Mouse (Mus musculus): ENCODE measurements around the gene 2310007B03Rik. TPM values are rescaled to one million over a fixed set of nuclear protein-coding genes. Genes with fewer than 3 reads are reported as not detected.

Gene 2310007B03Rik
- polyA plus RNA-seq, 1 experiment from 2014 or later, result 21.8 TPM

GRCm38 (mm10) chr1:93101571-93102061, 59.1 kb downstream of the 2310007B03Rik start, which contains the start of gene Kif1a:
Gene Kif1a, minus strand, starts transcription at chr1:93101951.
- H3K9ac ChIP-seq, result peak within 1 kb of the TSS; percentile 35; the same call in 1 of the 2 replicates
- peaks cover 37% of the 10 kb centered on the region for H3K27me3 ChIP-seq
- no peaks in the 10 kb centered on the region for H3K36me3 ChIP-seq
- no peaks in the 10 kb centered on the region for H3K9me3 ChIP-seq (replicated peaks)
- ATAC-seq (ENCODE audit: insufficient number of reproducible peaks, low FRiP score, low TSS enrichment, low read depth), result peak; percentile 65
- WGBS, result under 1% methylated on average over 39 of the region's 39 CpGs
- peak within 1 kb of the TSS; percentile 55 for H3K4me3 ChIP-seq (replicated peaks)
- peaks cover 22% of the 10 kb centered on the region for H3K4me1 ChIP-seq
- peak within 1 kb of the TSS; percentile 98 for H3K4me2 ChIP-seq (replicated peaks)
- no peak within 1 kb of the TSS for H3K27ac ChIP-seq (replicated peaks)

Other genes starting within 250 kb of the 2310007B03Rik start
- 34.5 and 36.5 TPM in 2 replicates for gene Capn10, start 226.6 kb downstream of the 2310007B03Rik start, polyA plus RNA-seq (2015; fragmentation: Nextera tagmentation; extraction: Ambion mirVana)
- 1.2 and 2.1 TPM in 2 replicates for gene Gpr35, start 210.1 kb downstream of the 2310007B03Rik start, polyA plus RNA-seq (2015; fragmentation: Nextera tagmentation; extraction: Ambion mirVana)
- gene Aqp12, start 154.6 kb downstream of the 2310007B03Rik start, polyA plus RNA-seq (2015; fragmentation: Nextera tagmentation; extraction: Ambion mirVana), result not detected in 2 replicates
- 26.8 and 32.7 TPM in 2 replicates for gene Kif1a, start 59.0 kb downstream of the 2310007B03Rik start, polyA plus RNA-seq (2015; fragmentation: Nextera tagmentation; extraction: Ambion mirVana)
- 0.11 TPM in 1 of 2 replicates, not detected in the other for gene Agxt, start 25.7 kb downstream of the 2310007B03Rik start, polyA plus RNA-seq (2015; fragmentation: Nextera tagmentation; extraction: Ambion mirVana)
- gene Crocc2, start 7.8 kb upstream of the 2310007B03Rik start, polyA plus RNA-seq (2015; fragmentation: Nextera tagmentation; extraction: Ambion mirVana), result 2.8 and 5.8 TPM in 2 replicates
- gene Sned1, start 74.9 kb upstream of the 2310007B03Rik start, polyA plus RNA-seq (2015; fragmentation: Nextera tagmentation; extraction: Ambion mirVana), result 14.4 and 16.0 TPM in 2 replicates
- gene Mterf4, start 145.0 kb upstream of the 2310007B03Rik start, polyA plus RNA-seq (2015; fragmentation: Nextera tagmentation; extraction: Ambion mirVana), result 33.1 and 33.3 TPM in 2 replicates
- 48.9 and 50.2 TPM in 2 replicates for gene Ppp1r7, start 181.9 kb upstream of the 2310007B03Rik start, polyA plus RNA-seq (2015; fragmentation: Nextera tagmentation; extraction: Ambion mirVana)
- gene Pask, start 182.5 kb upstream of the 2310007B03Rik start, polyA plus RNA-seq (2015; fragmentation: Nextera tagmentation; extraction: Ambion mirVana), result 12.4 and 14.2 TPM in 2 replicates
- gene Ano7, start 213.0 kb upstream of the 2310007B03Rik start, polyA plus RNA-seq (2015; fragmentation: Nextera tagmentation; extraction: Ambion mirVana), result 2.8 and 3.7 TPM in 2 replicates

All from embryonic facial prominence, embryonic 15.5 days (tissue).